Mouse (Mus musculus): ENCODE results near the gene Abhd8. TPM values are rescaled to one million over a fixed set of nuclear protein-coding genes. Genes with fewer than 3 reads are reported as not detected.
A peak's percentile ranks its signal among the peaks of the same experiment; 100 is the strongest.

Gene Abhd8
- total and polyA plus RNA-seq, 3 experiments: 2.6 to 17.0 (median 4.5) TPM

DNA sequence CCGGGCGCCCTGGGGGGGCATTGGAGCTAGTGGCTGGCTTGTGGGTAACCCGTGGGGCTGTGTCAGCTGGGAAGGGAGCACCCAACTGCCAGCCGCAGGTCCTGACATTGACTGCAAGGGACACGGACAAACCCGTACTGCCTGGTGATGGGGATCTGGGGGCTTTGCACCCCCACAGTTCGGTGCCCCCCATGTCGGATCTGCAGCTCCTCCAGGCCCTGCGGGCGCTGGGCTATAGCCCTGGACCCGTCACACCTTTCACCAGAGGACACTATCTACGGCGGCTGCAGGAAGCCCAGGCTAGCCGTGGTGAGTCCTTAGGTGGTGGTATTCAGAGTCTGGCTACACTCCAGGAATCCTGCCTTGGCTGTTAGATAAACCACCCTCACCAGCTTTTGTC lies 56.0 kb downstream of the Abhd8 start:
- ATAC-seq (ENCODE audit: extremely low read depth, insufficient number of reproducible peaks, low FRiP score, poor library complexity, severe bottlenecking): no peak
- peaks cover 61% of the 10 kb centered on the region for H3K36me3 ChIP-seq (replicated peaks)
- TF ChIP-seq GATA1 (IDR thresholded peaks at IDR 0.05; ENCODE audit: borderline replicate concordance, low read length) (no peak), POLR2AphosphoS5 (IDR thresholded peaks at IDR 0.05; ENCODE audit: insufficient replicate concordance, low read depth, low read length) (no peak), TAL1 (conservative IDR thresholded peaks at IDR 0.05; ENCODE audit: low read depth, low read length) (no peak), CTCF (IDR thresholded peaks at IDR 0.05; ENCODE audit: low read depth, low read length) (no peak), GATA2 (IDR thresholded peaks at IDR 0.05; ENCODE audit: borderline replicate concordance, low read depth, low read length) (no peak)
- DNase-seq (ENCODE audit: low spot score): no peak
- H3K9me3 ChIP-seq (replicated peaks): no peaks in the 10 kb centered on the region
- peaks cover 78% of the 10 kb centered on the region for H3K4me1 ChIP-seq (ENCODE audit: insufficient read depth, low read depth, low read length)
- no peaks in the 10 kb centered on the region for H3K27me3 ChIP-seq (ENCODE audit: insufficient read depth, low read length)
- H3K4me3 ChIP-seq (ENCODE audit: low read depth, low read length): peak overlapping the region; percentile 82; the same call in 1 of the 2 replicates

Other genes starting within 250 kb of the Abhd8 start
Only the 20 nearest of the 26 such genes appear.
- 23.3 and 34.5 TPM in 2 replicates for gene Use1, start 96.8 kb downstream of the Abhd8 start, total RNA-seq (2014; fragmentation: Nextera tagmentation)
- gene Use1, start 96.8 kb downstream of the Abhd8 start, total RNA-seq (2017): 70.8 and 81.0 TPM in 2 replicates
- gene Use1, start 96.8 kb downstream of the Abhd8 start, polyA plus RNA-seq (2012): 151 and 198 TPM in 2 replicates
- gene Ocel1, start 92.4 kb downstream of the Abhd8 start, total RNA-seq (2014; fragmentation: Nextera tagmentation): 4.7 and 6.2 TPM in 2 replicates
- 18.0 and 25.8 TPM in 2 replicates for gene Ocel1, start 92.4 kb downstream of the Abhd8 start, total RNA-seq (2017)
- 32.3 and 37.6 TPM in 2 replicates for gene Ocel1, start 92.4 kb downstream of the Abhd8 start, polyA plus RNA-seq (2012)
- 6.4 and 8.6 TPM in 2 replicates for gene Nr2f6, start 81.7 kb downstream of the Abhd8 start, total RNA-seq (2014; fragmentation: Nextera tagmentation)
- 9.7 and 17.0 TPM in 2 replicates for gene Nr2f6, start 81.7 kb downstream of the Abhd8 start, total RNA-seq (2017)
- 36.0 and 47.8 TPM in 2 replicates for gene Nr2f6, start 81.7 kb downstream of the Abhd8 start, polyA plus RNA-seq (2012)
- gene Ushbp1, start 67.9 kb downstream of the Abhd8 start, total RNA-seq (2014; fragmentation: Nextera tagmentation): not detected in 2 replicates
- 0.06 and 0.11 TPM in 2 replicates for gene Ushbp1, start 67.9 kb downstream of the Abhd8 start, total RNA-seq (2017)
- gene Ushbp1, start 67.9 kb downstream of the Abhd8 start, polyA plus RNA-seq (2012): 0.08 and 0.09 TPM in 2 replicates
- 58.4 and 83.8 TPM in 2 replicates for gene Babam1, start 66.8 kb downstream of the Abhd8 start, total RNA-seq (2014; fragmentation: Nextera tagmentation)
- 90.3 and 92.1 TPM in 2 replicates for gene Babam1, start 66.8 kb downstream of the Abhd8 start, total RNA-seq (2017)
- gene Babam1, start 66.8 kb downstream of the Abhd8 start, polyA plus RNA-seq (2012): 106 and 107 TPM in 2 replicates
- gene Ankle1, start 57.6 kb downstream of the Abhd8 start, total RNA-seq (2014; fragmentation: Nextera tagmentation): 5.9 and 16.2 TPM in 2 replicates
- 9.8 and 12.1 TPM in 2 replicates for gene Ankle1, start 57.6 kb downstream of the Abhd8 start, total RNA-seq (2017)
- gene Ankle1, start 57.6 kb downstream of the Abhd8 start, polyA plus RNA-seq (2012): 13.7 and 15.1 TPM in 2 replicates
- gene Mrpl34, start 1.3 kb upstream of the Abhd8 start, total RNA-seq (2014; fragmentation: Nextera tagmentation): 42.0 and 65.5 TPM in 2 replicates
- 68.2 and 74.9 TPM in 2 replicates for gene Mrpl34, start 1.3 kb upstream of the Abhd8 start, total RNA-seq (2017)
- gene Mrpl34, start 1.3 kb upstream of the Abhd8 start, polyA plus RNA-seq (2012): 149 and 161 TPM in 2 replicates
- 51.9 and 56.2 TPM in 2 replicates for gene Dda1, start 5.5 kb upstream of the Abhd8 start, total RNA-seq (2014; fragmentation: Nextera tagmentation)
- gene Dda1, start 5.5 kb upstream of the Abhd8 start, total RNA-seq (2017): 16.2 and 19.6 TPM in 2 replicates
- 209 and 288 TPM in 2 replicates for gene Dda1, start 5.5 kb upstream of the Abhd8 start, polyA plus RNA-seq (2012)
- gene Ano8, start 22.3 kb upstream of the Abhd8 start, total RNA-seq (2014; fragmentation: Nextera tagmentation): 0.97 and 1.1 TPM in 2 replicates
- 2.1 and 2.5 TPM in 2 replicates for gene Ano8, start 22.3 kb upstream of the Abhd8 start, total RNA-seq (2017)
- 1.4 and 1.5 TPM in 2 replicates for gene Ano8, start 22.3 kb upstream of the Abhd8 start, polyA plus RNA-seq (2012)
- 5.8 and 6.4 TPM in 2 replicates for gene Gtpbp3, start 24.4 kb upstream of the Abhd8 start, total RNA-seq (2014; fragmentation: Nextera tagmentation)
- gene Gtpbp3, start 24.4 kb upstream of the Abhd8 start, total RNA-seq (2017): 14.6 and 18.2 TPM in 2 replicates
- 26.1 and 33.3 TPM in 2 replicates for gene Gtpbp3, start 24.4 kb upstream of the Abhd8 start, polyA plus RNA-seq (2012)
- not detected in 2 replicates for gene Plvap, start 48.1 kb upstream of the Abhd8 start, total RNA-seq (2014; fragmentation: Nextera tagmentation)
- gene Plvap, start 48.1 kb upstream of the Abhd8 start, total RNA-seq (2017): 0.16 and 0.17 TPM in 2 replicates
- gene Plvap, start 48.1 kb upstream of the Abhd8 start, polyA plus RNA-seq (2012): 0.88 and 0.90 TPM in 2 replicates
- not detected in 2 replicates for gene Ccdc194, start 62.1 kb upstream of the Abhd8 start, total RNA-seq (2014; fragmentation: Nextera tagmentation)
- gene Ccdc194, start 62.1 kb upstream of the Abhd8 start, total RNA-seq (2017): 0.22 TPM in 1 of 2 replicates, not detected in the other
- gene Ccdc194, start 62.1 kb upstream of the Abhd8 start, polyA plus RNA-seq (2012): not detected in 2 replicates
- gene Bst2, start 73.8 kb upstream of the Abhd8 start, total RNA-seq (2014; fragmentation: Nextera tagmentation): 6.3 and 8.0 TPM in 2 replicates
- gene Bst2, start 73.8 kb upstream of the Abhd8 start, total RNA-seq (2017): 6.4 and 7.6 TPM in 2 replicates
- gene Bst2, start 73.8 kb upstream of the Abhd8 start, polyA plus RNA-seq (2012): 44.0 and 59.6 TPM in 2 replicates
- 40.4 and 41.4 TPM in 2 replicates for gene Mvb12a, start 79.3 kb upstream of the Abhd8 start, total RNA-seq (2014; fragmentation: Nextera tagmentation)
- gene Mvb12a, start 79.3 kb upstream of the Abhd8 start, total RNA-seq (2017): 56.2 and 75.9 TPM in 2 replicates
- gene Mvb12a, start 79.3 kb upstream of the Abhd8 start, polyA plus RNA-seq (2012): 132 and 166 TPM in 2 replicates
- gene Tmem221, start 95.2 kb upstream of the Abhd8 start, total RNA-seq (2014; fragmentation: Nextera tagmentation): not detected in 2 replicates
- not detected in 2 replicates for gene Tmem221, start 95.2 kb upstream of the Abhd8 start, total RNA-seq (2017)
- not detected in 2 replicates for gene Tmem221, start 95.2 kb upstream of the Abhd8 start, polyA plus RNA-seq (2012)
- not detected in 2 replicates for gene Nxnl1, start 102.9 kb upstream of the Abhd8 start, total RNA-seq (2014; fragmentation: Nextera tagmentation)
- not detected in 2 replicates for gene Nxnl1, start 102.9 kb upstream of the Abhd8 start, total RNA-seq (2017)
- gene Nxnl1, start 102.9 kb upstream of the Abhd8 start, polyA plus RNA-seq (2012): not detected in 2 replicates
- gene Slc27a1, start 105.2 kb upstream of the Abhd8 start, total RNA-seq (2014; fragmentation: Nextera tagmentation): not detected in 2 replicates
- gene Slc27a1, start 105.2 kb upstream of the Abhd8 start, total RNA-seq (2017): 0.12 and 0.33 TPM in 2 replicates
- gene Slc27a1, start 105.2 kb upstream of the Abhd8 start, polyA plus RNA-seq (2012): not detected in 2 replicates
- 39.7 and 47.5 TPM in 2 replicates for gene Pgls, start 128.5 kb upstream of the Abhd8 start, total RNA-seq (2014; fragmentation: Nextera tagmentation)
- 87.2 and 140 TPM in 2 replicates for gene Pgls, start 128.5 kb upstream of the Abhd8 start, total RNA-seq (2017)
- 331 and 360 TPM in 2 replicates for gene Pgls, start 128.5 kb upstream of the Abhd8 start, polyA plus RNA-seq (2012)
- 8.3 and 11.4 TPM in 2 replicates for gene Fam129c, start 134.0 kb upstream of the Abhd8 start, total RNA-seq (2014; fragmentation: Nextera tagmentation)
- 6.6 and 7.0 TPM in 2 replicates for gene Fam129c, start 134.0 kb upstream of the Abhd8 start, total RNA-seq (2017)
- 8.1 and 10.4 TPM in 2 replicates for gene Fam129c, start 134.0 kb upstream of the Abhd8 start, polyA plus RNA-seq (2012)
- 35.7 and 38.7 TPM in 2 replicates for gene Colgalt1, start 147.3 kb upstream of the Abhd8 start, total RNA-seq (2014; fragmentation: Nextera tagmentation)
- gene Colgalt1, start 147.3 kb upstream of the Abhd8 start, total RNA-seq (2017): 30.5 and 42.4 TPM in 2 replicates
- 37.6 and 42.6 TPM in 2 replicates for gene Colgalt1, start 147.3 kb upstream of the Abhd8 start, polyA plus RNA-seq (2012)

Data from G1E (cell line).